Mouse (Mus musculus): ENCODE data around the gene Cyp4f16. TPM values are rescaled to one million over a fixed set of nuclear protein-coding genes. Genes with fewer than 3 reads are reported as not detected.
A peak's percentile ranks its signal among the peaks of the same experiment; 100 is the strongest.
"Not testable (repeated sequence)": the region's sequence is repeated elsewhere in the genome, so short reads cannot be mapped to it uniquely, and the experiment has no call there.

Gene Cyp4f16
- total RNA-seq, 1 experiment from 2014 or later = 7.1 TPM

DNA sequence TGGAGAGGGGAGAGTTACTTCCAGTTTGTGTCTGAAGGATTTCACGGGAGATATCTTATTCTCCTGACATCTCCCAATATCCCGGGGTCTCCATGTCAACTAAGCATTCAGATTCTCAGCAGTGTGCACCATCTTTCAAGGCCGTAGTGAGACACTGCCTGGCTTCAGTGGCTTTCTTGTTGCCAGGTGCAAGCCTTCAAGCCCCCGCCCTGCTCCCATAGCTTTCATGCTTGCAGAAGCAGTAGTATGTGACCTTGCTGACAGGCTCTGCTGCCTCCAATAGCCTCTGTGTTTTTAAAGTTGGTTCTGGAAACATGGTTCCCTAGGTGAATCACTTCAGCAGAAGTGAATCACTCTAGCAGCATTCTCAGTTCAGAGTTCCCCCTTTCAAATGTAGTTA, 4.0 kb upstream of the Cyp4f16 start:
- not testable (repeated sequence) for ATAC-seq (replicated peaks in 1 of 2; ENCODE audit: insufficient read depth in 1 of 2, low FRiP score in 2 of 2, low TSS enrichment in 1 of 2, low read depth in 1 of 2, poor library complexity in 2 of 2, severe bottlenecking in 2 of 2)

DNA sequence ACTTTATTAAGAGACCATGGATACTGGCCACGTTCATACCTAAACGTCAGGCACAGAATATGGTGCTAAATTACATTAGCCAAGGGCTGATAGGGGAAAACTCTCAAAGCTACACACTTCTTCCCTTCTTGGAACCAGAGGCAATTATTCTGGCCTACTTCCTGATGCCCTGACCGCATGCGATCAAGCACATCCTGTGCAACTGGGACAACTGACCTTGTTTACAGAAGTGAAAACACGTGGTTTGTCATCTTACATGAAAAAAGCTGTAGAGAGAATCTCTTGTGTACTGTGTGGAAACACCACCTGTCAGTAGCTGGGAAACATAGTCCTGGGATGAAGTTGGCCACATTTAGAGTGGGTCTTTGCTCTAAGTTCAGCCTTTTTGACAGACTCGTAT, 2.3 kb upstream of the Cyp4f16 start:
- no peak; a peak in 2 of 4 replicates for ATAC-seq (replicated peaks in 1 of 2; ENCODE audit: insufficient read depth in 1 of 2, low FRiP score in 2 of 2, low TSS enrichment in 1 of 2, low read depth in 1 of 2, poor library complexity in 2 of 2, severe bottlenecking in 2 of 2)

DNA sequence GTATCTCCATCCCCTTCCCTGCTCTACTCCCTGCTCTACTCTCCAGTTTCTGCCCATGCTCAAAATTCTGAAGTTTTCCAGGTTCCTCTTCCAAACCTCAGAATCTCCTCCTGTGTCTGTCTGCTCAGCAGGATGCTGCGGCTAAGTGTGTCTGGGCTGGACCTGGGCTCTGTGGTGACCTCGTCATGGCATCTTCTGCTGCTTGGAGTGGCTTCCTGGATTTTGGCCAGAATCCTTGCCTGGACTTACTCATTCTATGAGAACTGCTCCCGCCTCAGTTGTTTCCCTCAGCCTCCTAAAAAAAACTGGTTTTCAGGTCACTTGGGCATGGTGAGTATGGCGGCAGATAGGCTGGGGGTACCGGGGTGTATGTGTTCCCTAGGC, 501 bp downstream of the Cyp4f16 start:
- ATAC-seq (replicated peaks in 1 of 2; ENCODE audit: insufficient read depth in 1 of 2, low FRiP score in 2 of 2, low TSS enrichment in 1 of 2, low read depth in 1 of 2, poor library complexity in 2 of 2, severe bottlenecking in 2 of 2) = no peak

DNA sequence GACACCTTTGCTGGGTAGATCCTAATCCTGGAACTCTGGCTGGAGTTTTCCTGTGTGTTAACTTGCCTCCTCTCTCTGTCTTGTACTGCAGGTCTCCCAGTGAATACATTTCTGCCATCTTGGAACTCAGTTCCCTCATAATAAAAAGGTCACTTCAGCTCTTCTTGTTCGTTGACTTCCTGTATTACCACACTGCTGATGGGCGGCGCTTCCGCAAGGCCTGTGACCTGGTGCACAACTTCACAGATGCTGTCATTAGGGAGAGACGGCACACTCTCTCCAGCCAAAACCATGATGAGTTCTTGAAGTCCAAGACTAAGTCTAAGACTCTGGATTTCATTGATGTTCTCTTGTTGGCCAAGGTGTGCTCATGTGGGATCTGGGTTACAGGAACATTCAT, 8.4 kb downstream of the Cyp4f16 start:
- not testable (repeated sequence) for ATAC-seq (replicated peaks in 1 of 2; ENCODE audit: insufficient read depth in 1 of 2, low FRiP score in 2 of 2, low TSS enrichment in 1 of 2, low read depth in 1 of 2, poor library complexity in 2 of 2, severe bottlenecking in 2 of 2)

DNA sequence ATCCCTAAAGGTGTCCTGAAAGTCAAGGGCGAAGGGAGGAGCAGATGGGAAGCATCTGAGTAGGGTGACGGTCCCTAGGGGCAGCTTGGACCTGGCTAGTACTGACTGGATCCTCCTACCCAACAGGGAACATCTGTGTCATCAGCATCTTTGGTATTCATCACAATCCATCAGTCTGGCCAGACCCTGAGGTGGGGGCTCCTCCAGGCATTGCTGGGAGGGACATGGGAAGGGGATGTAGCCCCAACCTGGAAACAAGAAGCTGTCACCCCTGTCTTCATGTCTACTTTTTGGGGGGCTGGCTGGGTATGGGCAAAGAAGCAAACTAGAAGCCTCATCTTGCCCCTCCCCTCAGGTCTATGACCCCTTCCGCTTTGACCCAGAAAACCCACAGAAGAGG, 14.0 kb downstream of the Cyp4f16 start:
- ATAC-seq (replicated peaks in 1 of 2; ENCODE audit: insufficient read depth in 1 of 2, low FRiP score in 2 of 2, low TSS enrichment in 1 of 2, low read depth in 1 of 2, poor library complexity in 2 of 2, severe bottlenecking in 2 of 2) = not testable (repeated sequence)

DNA sequence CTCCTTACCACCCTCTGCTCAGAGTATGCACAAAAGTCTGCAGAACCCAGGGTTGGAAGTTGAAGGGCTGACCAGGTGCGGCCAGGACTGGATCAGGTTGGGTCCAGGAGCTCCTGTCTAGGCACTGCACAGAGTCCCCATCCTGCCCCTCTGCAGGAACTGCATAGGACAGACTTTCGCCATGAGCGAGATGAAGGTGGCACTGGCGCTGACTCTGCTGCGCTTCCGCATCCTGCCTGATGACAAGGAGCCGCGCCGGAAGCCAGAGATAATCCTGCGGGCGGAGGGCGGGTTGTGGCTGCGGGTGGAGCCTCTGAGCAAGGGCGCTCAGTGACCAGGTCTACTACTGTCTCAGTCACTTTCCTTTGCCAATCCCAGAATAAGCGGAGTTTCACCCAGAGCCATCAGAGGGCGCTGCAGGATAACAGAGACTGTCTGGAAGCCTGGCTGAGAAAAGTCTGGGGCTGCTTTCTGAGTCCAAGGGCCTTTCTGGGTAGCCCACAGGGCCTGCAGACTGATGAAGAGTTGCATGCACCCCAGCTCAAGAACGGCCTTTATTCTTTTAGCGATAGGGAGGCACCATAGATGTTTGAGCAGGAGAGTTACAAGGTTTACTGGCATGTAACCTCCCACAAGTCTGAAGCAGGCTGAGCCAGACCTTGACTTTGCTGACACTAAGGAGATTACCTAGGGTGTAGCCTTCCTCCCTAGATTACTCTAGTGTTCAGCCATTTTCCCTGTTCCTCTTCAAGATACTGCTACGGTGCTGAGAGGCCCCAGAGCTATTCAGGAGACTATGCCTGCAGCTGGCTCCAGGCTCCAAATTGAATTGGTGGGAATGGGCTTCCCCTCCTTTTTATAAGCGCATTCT, 14.8 kb downstream of the Cyp4f16 start:
- peak; percentile 59 to 68; a peak in 2 of 4 replicates for ATAC-seq (replicated peaks in 1 of 2; ENCODE audit: insufficient read depth in 1 of 2, low FRiP score in 2 of 2, low TSS enrichment in 1 of 2, low read depth in 1 of 2, poor library complexity in 2 of 2, severe bottlenecking in 2 of 2)

DNA sequence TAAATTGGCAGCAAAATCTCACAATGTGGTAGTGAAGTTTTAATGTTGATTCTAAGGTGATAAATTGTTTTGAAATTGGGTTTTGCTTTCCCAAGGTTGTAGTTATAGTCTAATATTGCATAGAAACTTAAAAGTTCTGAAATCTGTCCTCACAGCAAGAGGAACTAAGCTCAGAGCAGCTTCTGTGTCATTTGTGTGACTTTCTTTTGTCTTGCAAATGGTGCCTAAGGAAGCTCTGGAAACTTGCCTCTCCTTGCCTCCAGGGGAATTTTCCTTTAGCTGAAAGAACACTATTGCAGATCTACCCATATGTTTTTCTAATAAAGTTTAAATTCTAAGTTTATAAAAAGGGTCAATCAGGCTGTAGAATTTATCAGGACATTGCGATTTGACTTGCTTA, 16.7 kb downstream of the Cyp4f16 start:
- not testable (repeated sequence) for ATAC-seq (replicated peaks in 1 of 2; ENCODE audit: insufficient read depth in 1 of 2, low FRiP score in 2 of 2, low TSS enrichment in 1 of 2, low read depth in 1 of 2, poor library complexity in 2 of 2, severe bottlenecking in 2 of 2)

DNA sequence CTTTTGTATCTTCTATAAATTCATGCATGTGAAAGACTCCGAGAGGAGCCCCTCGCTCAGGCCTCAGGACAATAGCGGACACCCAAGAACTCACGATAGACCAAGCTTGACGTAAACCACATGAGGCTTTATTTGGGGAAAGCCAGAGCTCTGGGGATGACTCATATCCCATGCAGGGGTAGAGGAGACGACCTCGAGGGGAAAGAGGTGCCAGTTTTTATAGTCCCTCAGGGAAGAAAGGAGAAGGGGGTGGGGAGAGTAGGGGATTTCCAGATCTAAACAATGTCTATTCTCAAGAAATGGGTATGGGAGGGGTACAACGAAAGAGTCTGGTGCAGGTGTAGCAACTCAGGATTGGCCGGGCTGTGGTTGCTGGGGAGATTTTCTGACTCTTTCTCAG, 18.0 kb downstream of the Cyp4f16 start:
- not testable (repeated sequence) for ATAC-seq (replicated peaks in 1 of 2; ENCODE audit: insufficient read depth in 1 of 2, low FRiP score in 2 of 2, low TSS enrichment in 1 of 2, low read depth in 1 of 2, poor library complexity in 2 of 2, severe bottlenecking in 2 of 2)

DNA sequence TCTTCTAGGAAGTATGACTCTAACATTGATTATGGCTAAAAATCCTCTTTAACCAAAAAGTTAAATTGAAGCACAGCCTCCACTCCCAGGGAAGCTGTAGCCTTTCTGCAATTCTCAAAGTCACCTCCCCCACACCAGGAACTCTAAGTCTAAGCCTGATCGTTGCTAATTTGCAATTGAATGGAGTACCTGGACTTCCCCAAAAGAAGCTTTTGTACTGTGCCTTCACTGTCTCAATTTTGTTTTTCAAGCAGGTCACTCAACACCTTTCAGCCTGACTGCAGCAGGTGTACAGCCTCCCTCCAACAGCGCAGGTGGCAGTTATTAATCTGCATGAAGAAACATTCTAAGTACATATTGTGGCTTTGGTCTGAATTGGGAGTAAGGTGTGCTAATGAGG, 26.9 kb downstream of the Cyp4f16 start:
- ATAC-seq (replicated peaks in 1 of 2; ENCODE audit: insufficient read depth in 1 of 2, low FRiP score in 2 of 2, low TSS enrichment in 1 of 2, low read depth in 1 of 2, poor library complexity in 2 of 2, severe bottlenecking in 2 of 2) = not testable (repeated sequence)

DNA sequence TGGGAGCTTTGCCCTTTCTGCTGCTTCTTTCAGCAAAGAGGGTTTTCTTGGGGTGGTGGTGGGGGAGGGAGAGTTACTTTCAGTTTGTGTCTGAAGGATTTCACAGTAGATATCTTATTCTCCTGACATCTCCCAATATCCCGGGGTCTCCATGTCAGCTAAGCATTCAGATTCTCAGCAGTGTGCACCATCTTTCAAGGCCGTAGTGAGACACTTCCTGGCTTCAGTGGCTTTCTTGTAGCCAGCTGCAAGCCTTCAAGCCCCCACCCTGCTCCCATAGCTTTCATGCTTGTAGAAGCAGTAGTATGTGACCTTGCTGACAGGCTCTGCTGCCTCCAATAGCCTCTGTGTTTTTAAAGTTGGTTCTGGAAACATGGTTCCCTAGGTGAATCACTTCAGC, 36.9 kb downstream of the Cyp4f16 start:
- ATAC-seq (replicated peaks in 1 of 2; ENCODE audit: insufficient read depth in 1 of 2, low FRiP score in 2 of 2, low TSS enrichment in 1 of 2, low read depth in 1 of 2, poor library complexity in 2 of 2, severe bottlenecking in 2 of 2) = not testable (repeated sequence)

DNA sequence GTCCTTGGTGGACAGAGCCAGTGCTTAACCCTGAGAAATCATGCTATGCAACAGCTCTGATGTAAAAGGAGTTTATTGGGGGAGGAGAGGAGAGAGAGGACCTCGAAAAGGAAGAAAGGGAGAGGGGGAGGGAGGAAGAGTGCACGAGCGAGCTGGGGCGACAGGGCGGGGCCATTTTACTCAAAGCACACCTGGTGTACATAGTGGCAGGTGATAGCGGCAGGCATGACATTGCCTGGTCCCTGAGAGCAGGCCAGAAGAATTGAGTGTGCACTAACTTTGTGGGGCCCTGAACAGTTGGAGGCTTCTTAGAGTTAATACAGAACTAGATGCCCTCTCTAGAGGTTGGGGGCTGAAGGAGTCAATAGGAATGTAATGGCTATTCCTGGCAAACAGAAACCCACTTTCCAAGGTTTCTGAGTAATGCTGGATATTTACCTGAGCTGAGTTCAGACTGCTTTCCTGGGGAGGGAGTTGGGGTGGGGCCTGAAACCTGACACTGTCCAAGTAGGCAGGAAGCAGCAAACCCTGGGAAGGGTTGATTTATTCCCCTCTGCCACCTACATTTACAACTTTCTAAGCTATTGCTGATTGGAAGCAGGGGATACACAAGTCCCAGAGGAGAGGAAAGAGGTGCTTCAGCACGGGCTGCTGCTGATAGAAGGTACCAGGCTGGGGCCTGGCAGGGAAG, 41.3 kb downstream of the Cyp4f16 start:
- no peak for ATAC-seq (replicated peaks in 1 of 2; ENCODE audit: insufficient read depth in 1 of 2, low FRiP score in 2 of 2, low TSS enrichment in 1 of 2, low read depth in 1 of 2, poor library complexity in 2 of 2, severe bottlenecking in 2 of 2)

DNA sequence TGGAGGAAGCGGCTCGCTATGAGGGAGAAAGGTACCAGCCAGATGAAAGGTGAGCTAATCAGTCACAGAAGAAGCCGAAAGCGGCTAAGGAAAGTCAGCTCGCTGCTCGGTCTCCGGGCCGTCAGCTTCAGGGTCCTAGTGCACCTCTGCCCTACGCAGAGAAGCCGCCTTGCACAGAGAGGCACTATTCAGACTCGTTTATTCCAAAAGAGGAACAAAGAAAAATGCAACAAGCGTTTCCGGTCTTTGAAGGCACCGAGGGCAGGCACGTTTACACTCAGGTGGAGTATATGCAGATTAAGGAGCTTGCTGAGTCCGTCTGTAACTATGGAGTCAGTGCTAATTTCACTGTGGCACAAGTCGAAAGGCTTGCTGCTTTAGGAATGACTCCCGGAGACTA, 60.1 kb downstream of the Cyp4f16 start:
- ATAC-seq (replicated peaks in 1 of 2; ENCODE audit: insufficient read depth in 1 of 2, low FRiP score in 2 of 2, low TSS enrichment in 1 of 2, low read depth in 1 of 2, poor library complexity in 2 of 2, severe bottlenecking in 2 of 2) = no peak

Other genes starting within 250 kb of the Cyp4f16 start
- gene Akap8, start 215.3 kb upstream of the Cyp4f16 start, total RNA-seq (2017) = 167 and 229 TPM in 2 replicates
- 122 and 127 TPM in 2 replicates for gene Akap8l, start 186.0 kb upstream of the Cyp4f16 start, total RNA-seq (2017)
- 7.1 and 8.1 TPM in 2 replicates for gene Wiz, start 147.1 kb upstream of the Cyp4f16 start, total RNA-seq (2017)
- gene Rasal3, start 133.0 kb upstream of the Cyp4f16 start, total RNA-seq (2017) = 87.7 and 92.1 TPM in 2 replicates
- 57.8 and 80.3 TPM in 2 replicates for gene Pglyrp2, start 112.4 kb upstream of the Cyp4f16 start, total RNA-seq (2017)
- gene Cyp4f39, start 83.8 kb upstream of the Cyp4f16 start, total RNA-seq (2017) = 0.99 TPM in 1 of 2 replicates, not detected in the other
- gene Cyp4f17, start 30.5 kb upstream of the Cyp4f16 start, total RNA-seq (2017) = 1.4 and 2.2 TPM in 2 replicates
- gene Cyp4f37, start 84.8 kb downstream of the Cyp4f16 start, total RNA-seq (2017) = not detected in 2 replicates
- not detected in 2 replicates for gene Cyp4f40, start 122.3 kb downstream of the Cyp4f16 start, total RNA-seq (2017)
- gene Cyp4f15, start 149.1 kb downstream of the Cyp4f16 start, total RNA-seq (2017) = not detected in 2 replicates

All from hematopoietic stem cell, adult 5-6 weeks (primary cell).